Mouse (Mus musculus) thymus, adult 2 months (tissue): ENCODE results near the gene Cemip2.

Source experiments
- CTCF ChIP-seq: fragments of 200-500 bp; IDR thresholded peaks from 2 replicates; pipeline ENCODE4 v1.5.1; 2012; ENCODE audit warnings: mild to moderate bottlenecking, control low read depth, low read length, moderate library complexity, borderline replicate concordance; ENCODE audit not compliant: control insufficient read depth, poor library complexity, insufficient read depth; ENCODE audit errors: extremely low read depth
- POLR2A ChIP-seq: fragments of 200-500 bp; IDR thresholded peaks from 2 replicates; pipeline ENCODE4 v1.6.1; 2012; ENCODE audit warnings: mild to moderate bottlenecking, low read length, control low read depth, moderate library complexity; ENCODE audit not compliant: control insufficient read depth, poor library complexity, insufficient read depth; ENCODE audit errors: extremely low read depth

DNA sequence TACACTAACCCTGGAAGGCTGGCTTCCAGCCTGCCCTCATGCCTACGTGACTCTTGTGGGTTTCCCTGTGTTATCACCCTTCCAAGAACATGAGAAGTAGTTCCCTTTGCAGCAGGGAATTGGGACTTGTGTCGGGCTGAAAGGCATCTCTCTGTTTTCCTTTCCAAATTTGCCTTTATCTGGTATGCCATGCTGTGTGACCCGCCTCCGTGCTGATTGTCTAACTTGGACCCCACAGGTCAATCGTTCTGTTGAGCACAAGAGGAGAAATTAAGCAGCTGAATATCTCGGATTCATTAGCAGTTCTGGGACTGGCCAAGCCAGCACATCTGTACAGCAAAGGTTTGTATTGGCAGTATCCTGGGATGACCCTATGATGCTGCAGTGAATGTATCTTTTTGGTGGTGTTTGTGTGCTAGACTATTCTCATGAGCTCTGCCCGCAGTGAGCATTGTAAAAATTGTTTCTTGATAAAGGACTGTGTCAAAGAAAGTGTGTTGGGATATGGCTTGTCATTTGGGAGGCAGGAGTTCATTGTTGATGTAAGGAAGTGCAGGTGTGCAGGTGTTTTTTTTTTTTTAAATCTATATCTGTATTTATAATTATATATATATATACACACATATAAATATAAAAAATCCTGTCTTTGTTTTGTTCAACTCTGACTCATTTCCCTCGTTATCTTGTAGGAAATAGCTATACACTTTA, 77.4 kb downstream of the Cemip2 start:
- TF ChIP-seq CTCF: no peak
- TF ChIP-seq POLR2A: no peak
